Mouse (Mus musculus) heart, embryonic 15.5 days (tissue): ENCODE measurements around the gene Plk2. TPM values are rescaled to one million over a fixed set of nuclear protein-coding genes. Genes with fewer than 3 reads are reported as not detected.

ENCODE experiments used
- ATAC-seq: fragments of 200-750 bp; cut with Nextera tagmentation; replicated peaks from 2 replicates; pipeline ENCODE4 v1.8.0; 2017; ENCODE audit warnings: low read depth, moderate TSS enrichment; ENCODE audit not compliant: insufficient number of reproducible peaks, insufficient read depth, low FRiP score
- H3K27ac ChIP-seq: fragments of 300-500 bp; sonication (generic); 2 replicates; pipeline ENCODE4 v1.5.1; 2015; ENCODE audit warnings: mild to moderate bottlenecking, inconsistent platforms
- H3K27me3 ChIP-seq: fragments of 300-500 bp; sonication (generic); 2 replicates; pipeline ENCODE4 v1.6.1; 2015; ENCODE audit warnings: inconsistent platforms
- H3K36me3 ChIP-seq: fragments of 300-500 bp; sonication (generic); 2 replicates; pipeline ENCODE4 v1.6.1; 2015; ENCODE audit warnings: mild to moderate bottlenecking, inconsistent platforms
- H3K4me1 ChIP-seq: fragments of 300-500 bp; sonication (generic); replicated peaks from 2 replicates; pipeline ENCODE4 v1.6.1; 2015; ENCODE audit warnings: inconsistent platforms
- H3K4me2 ChIP-seq: fragments of 300-500 bp; sonication (generic); 2 replicates; pipeline ENCODE4 v1.6.1; 2015; ENCODE audit warnings: inconsistent platforms, mild to moderate bottlenecking, moderate library complexity
- H3K4me3 ChIP-seq: fragments of 300-500 bp; sonication (generic); 2 replicates; pipeline ENCODE4 v1.5.1; 2015; ENCODE audit warnings: mild to moderate bottlenecking, inconsistent platforms
- H3K9ac ChIP-seq: fragments of 300-500 bp; sonication (generic); 2 replicates; pipeline ENCODE4 v1.6.1; 2015; ENCODE audit warnings: mild to moderate bottlenecking, inconsistent platforms
- H3K9me3 ChIP-seq: fragments of 300-500 bp; sonication (generic); replicated peaks from 2 replicates; pipeline ENCODE4 v1.6.1; 2016; ENCODE audit warnings: inconsistent platforms
- WGBS: fragments of 180-500 bp; shearing (Covaris S2); methylation state at CpG from one replicate; pipeline ENCODE4 v1.1.7; 2015; ENCODE audit warnings: mixed read lengths; 5-methylcytosine and 5-hydroxymethylcytosine counted together
- polyA plus RNA-seq: library from polyadenylated mRNA; unstranded; fragments of >200 nt; fragmentation: Nextera tagmentation; extraction: Ambion mirVana; gene quantifications from 2 replicates; pipeline ENCODE4 v1.2.1, GENCODE M21; 2015

Gene Plk2
- polyA plus RNA-seq, 1 experiment from 2014 or later = 102 TPM

DNA sequence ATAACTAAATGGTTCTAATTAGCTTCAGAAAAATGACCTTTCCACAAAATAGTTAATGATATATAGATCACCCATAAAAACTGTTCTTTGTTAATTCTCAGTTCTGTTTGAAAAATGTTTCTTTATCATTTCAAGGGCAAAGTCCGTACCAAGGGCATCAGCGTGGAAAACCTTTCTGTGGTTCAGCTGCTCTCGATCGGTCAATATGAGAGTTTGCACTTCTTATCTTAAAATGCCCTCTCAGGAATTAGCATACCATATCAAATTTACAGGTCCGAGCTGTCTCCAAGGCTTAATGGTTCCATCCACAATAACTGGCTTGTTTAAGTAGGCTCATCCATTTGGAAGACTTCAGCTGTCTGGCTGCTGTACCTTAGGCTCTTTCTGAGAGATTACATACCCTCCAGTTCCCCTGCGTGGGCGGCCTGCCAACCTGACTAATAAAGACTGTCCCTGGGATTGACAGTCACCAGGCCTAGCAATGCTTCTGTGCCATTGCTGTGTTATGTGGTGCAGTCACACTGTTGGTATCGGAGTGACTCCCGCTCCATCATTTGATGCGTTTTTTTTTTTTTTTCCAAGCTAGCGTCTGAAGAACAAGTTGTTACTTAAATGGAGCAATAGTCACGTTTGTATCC is 17.8 kb downstream of the Plk2 start:
- H3K4me3 ChIP-seq = no peak overlapping the region
- no peak overlapping the region for H3K9ac ChIP-seq
- no peaks in the 10 kb centered on the region for H3K36me3 ChIP-seq
- peak overlapping the region; percentile 12; the same call in 1 of the 2 replicates for H3K4me2 ChIP-seq
- peaks cover 5% of the 10 kb centered on the region; the same call in 1 of the 2 replicates for H3K4me1 ChIP-seq
- ATAC-seq = peak; percentile 80; the same call in 1 of the 2 replicates
- no peaks in the 10 kb centered on the region for H3K9me3 ChIP-seq
- no peaks in the 10 kb centered on the region for H3K27me3 ChIP-seq
- WGBS = 34% methylated on average over 12 of the region's 12 CpGs
- H3K27ac ChIP-seq = peak overlapping the region; percentile 69

- no peaks in the 10 kb centered on the region for H3K4me1 ChIP-seq
- no peak overlapping the region for H3K4me3 ChIP-seq
- H3K9me3 ChIP-seq = no peaks in the 10 kb centered on the region
- H3K9ac ChIP-seq = no peak overlapping the region
- ATAC-seq = no peak
- no peaks in the 10 kb centered on the region for H3K27me3 ChIP-seq
- H3K36me3 ChIP-seq = no peaks in the 10 kb centered on the region
- no peak overlapping the region for H3K27ac ChIP-seq
- no peak overlapping the region for H3K4me2 ChIP-seq
- WGBS = 70% methylated on average over 5 of the region's 5 CpGs
Measured at GRCm38 (mm10) chr13:110418656-110419055, 23.8 kb downstream of the Plk2 start.

GRCm38 (mm10) chr13:110419640-110420039 is 24.8 kb downstream of the Plk2 start:
- Histone ChIP-seq H3K9me3 (no peaks in the 10 kb centered on the region), H3K9ac (no peak overlapping the region), H3K4me2 (no peak overlapping the region), H3K4me1 (no peaks in the 10 kb centered on the region), H3K4me3 (no peak overlapping the region), H3K27ac (no peak overlapping the region), H3K27me3 (no peaks in the 10 kb centered on the region), H3K36me3 (no peaks in the 10 kb centered on the region)
- 68% methylated on average over 5 of the region's 5 CpGs for WGBS
- ATAC-seq = no peak

GRCm38 (mm10) chr13:110422434-110422833 is 27.6 kb downstream of the Plk2 start:
- no peak overlapping the region for H3K4me3 ChIP-seq
- H3K27ac ChIP-seq = no peak overlapping the region
- no peak for ATAC-seq
- no peak overlapping the region for H3K4me2 ChIP-seq
- H3K9ac ChIP-seq = no peak overlapping the region
- no peaks in the 10 kb centered on the region for H3K27me3 ChIP-seq
- 48% methylated on average over 7 of the region's 7 CpGs for WGBS
- H3K9me3 ChIP-seq = no peaks in the 10 kb centered on the region
- H3K36me3 ChIP-seq = no peaks in the 10 kb centered on the region
- H3K4me1 ChIP-seq = no peaks in the 10 kb centered on the region

DNA sequence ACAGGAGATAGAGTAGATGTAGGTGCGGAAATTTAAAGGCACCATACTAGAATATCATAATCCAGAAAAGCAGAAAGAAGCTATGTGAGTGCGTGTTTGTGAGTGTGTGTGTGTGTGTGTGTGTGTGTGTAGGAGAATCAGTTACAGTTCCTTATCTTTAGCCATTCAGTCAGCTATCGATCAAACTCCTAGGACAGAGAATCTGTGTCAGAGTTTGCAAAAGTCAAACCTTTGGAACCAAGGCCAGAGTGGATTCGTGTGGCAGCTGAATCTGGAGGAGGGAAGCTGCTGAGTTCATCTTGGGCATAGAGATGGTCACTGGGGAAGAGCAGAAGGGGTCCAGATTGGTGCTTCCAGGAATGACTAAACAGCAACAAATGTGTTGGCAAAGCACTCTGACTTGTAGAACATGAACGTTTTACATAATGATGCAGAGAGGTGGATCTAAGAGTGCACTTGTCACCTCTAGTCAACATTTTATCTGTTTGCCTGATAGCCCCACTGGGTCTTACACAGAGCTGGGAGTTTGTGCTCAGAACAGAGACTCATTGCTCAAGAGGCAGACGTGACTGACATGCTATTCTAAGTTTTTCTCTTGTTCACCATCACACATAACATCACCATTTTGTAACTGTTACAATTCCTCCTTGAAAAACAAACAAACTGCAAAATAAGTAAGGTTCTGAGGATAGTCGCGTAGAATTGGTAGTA is 30.8 kb downstream of the Plk2 start:
- Histone ChIP-seq H3K4me2 (no peak overlapping the region), H3K9me3 (no peaks in the 10 kb centered on the region), H3K27me3 (no peaks in the 10 kb centered on the region), H3K9ac (no peak overlapping the region), H3K4me3 (no peak overlapping the region), H3K27ac (no peak overlapping the region), H3K4me1 (no peaks in the 10 kb centered on the region), H3K36me3 (no peaks in the 10 kb centered on the region)
- 78% methylated on average over 8 of the region's 8 CpGs for WGBS
- ATAC-seq = no peak

DNA sequence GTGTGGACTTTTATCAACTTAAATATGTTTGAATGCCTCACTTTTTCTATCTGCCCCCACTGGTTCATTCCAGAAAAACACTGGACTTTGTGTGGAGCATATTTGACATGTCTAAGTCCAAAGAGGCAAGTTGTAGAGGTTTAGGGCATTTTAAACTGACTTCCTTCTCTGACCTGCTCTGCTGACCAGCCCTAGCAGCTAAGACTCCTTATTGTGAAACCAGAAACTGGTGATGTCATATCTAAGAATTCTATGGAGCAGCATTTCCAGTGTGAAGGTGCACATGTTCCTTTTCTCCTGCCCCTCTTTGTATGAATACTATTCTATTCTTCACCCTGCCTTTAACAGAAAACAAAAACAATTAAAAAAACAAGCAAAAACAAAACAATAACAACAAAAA is 36.5 kb downstream of the Plk2 start:
- H3K9ac ChIP-seq = no peak overlapping the region
- H3K4me1 ChIP-seq = 0 out of 2 replicates have a peak, but pooled peaks cover 3% of the 10 kb centered on the region
- H3K9me3 ChIP-seq = no peaks in the 10 kb centered on the region

GRCm38 (mm10) chr13:110432062-110432566 is 37.3 kb downstream of the Plk2 start:
- no peak overlapping the region for H3K4me3 ChIP-seq
- 57% methylated on average over 2 of the region's 2 CpGs for WGBS
- no peaks in the 10 kb centered on the region for H3K27me3 ChIP-seq
- 0 out of 2 replicates have a peak, but pooled peaks cover 3% of the 10 kb centered on the region for H3K4me1 ChIP-seq
- H3K4me2 ChIP-seq = no peak overlapping the region
- H3K27ac ChIP-seq = no peak overlapping the region
- no peak for ATAC-seq
- H3K9me3 ChIP-seq = no peaks in the 10 kb centered on the region
- no peaks in the 10 kb centered on the region for H3K36me3 ChIP-seq
- H3K9ac ChIP-seq = no peak overlapping the region

More for the DNA sequence above, 36.5 kb downstream of the Plk2 start:
- no peak overlapping the region for H3K4me3 ChIP-seq
- H3K27ac ChIP-seq = no peak overlapping the region
- H3K4me2 ChIP-seq = no peak overlapping the region
- H3K27me3 ChIP-seq = no peaks in the 10 kb centered on the region
- no peaks in the 10 kb centered on the region for H3K36me3 ChIP-seq
- no peak for ATAC-seq

DNA sequence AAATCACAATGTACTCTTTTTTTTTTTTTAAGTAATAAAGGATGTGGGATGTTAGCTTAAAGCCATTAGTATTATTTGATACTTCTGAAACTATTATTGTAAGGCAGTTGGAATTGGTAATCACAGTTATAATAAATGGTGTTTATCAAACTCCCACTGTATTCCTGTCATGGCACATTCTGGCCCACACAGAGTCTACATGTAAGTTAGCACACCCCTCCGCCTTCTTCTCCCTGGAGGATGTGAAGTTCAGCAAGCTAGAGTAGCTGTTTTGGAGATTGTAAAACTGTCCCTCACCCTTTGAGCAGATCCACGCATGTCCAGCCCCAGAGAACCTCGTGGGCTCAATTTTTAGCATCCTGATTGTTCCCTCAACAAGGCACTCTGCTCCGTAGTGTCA is 37.8 kb downstream of the Plk2 start:
- H3K4me1 ChIP-seq = 0 out of 2 replicates have a peak, but pooled peaks cover 3% of the 10 kb centered on the region
- H3K27me3 ChIP-seq = no peaks in the 10 kb centered on the region
- H3K9me3 ChIP-seq = no peaks in the 10 kb centered on the region
- no peak overlapping the region for H3K4me3 ChIP-seq
- 80% methylated on average over 4 of the region's 4 CpGs for WGBS
- H3K27ac ChIP-seq = no peak overlapping the region
- no peak overlapping the region for H3K9ac ChIP-seq
- no peak overlapping the region for H3K4me2 ChIP-seq
- ATAC-seq = no peak
- no peaks in the 10 kb centered on the region for H3K36me3 ChIP-seq

GRCm38 (mm10) chr13:110436692-110437091 is 41.8 kb downstream of the Plk2 start:
- 37% methylated on average over 7 of the region's 7 CpGs for WGBS
- Histone ChIP-seq H3K27ac (no peak overlapping the region), H3K4me1 (0 out of 2 replicates have a peak, but pooled peaks cover 3% of the 10 kb centered on the region), H3K4me3 (no peak overlapping the region), H3K27me3 (no peaks in the 10 kb centered on the region), H3K9me3 (no peaks in the 10 kb centered on the region), H3K36me3 (no peaks in the 10 kb centered on the region), H3K9ac (no peak overlapping the region), H3K4me2 (no peak overlapping the region)
- ATAC-seq = no peak

- Histone ChIP-seq H3K36me3 (no peaks in the 10 kb centered on the region), H3K27me3 (no peaks in the 10 kb centered on the region), H3K27ac (no peak overlapping the region), H3K4me1 (0 out of 2 replicates have a peak, but pooled peaks cover 6% of the 10 kb centered on the region), H3K9me3 (no peaks in the 10 kb centered on the region), H3K4me2 (no peak overlapping the region), H3K4me3 (no peak overlapping the region), H3K9ac (no peak overlapping the region)
- ATAC-seq = no peak
- whole genome bisulfite sequencing = 73% methylated on average over 9 of the region's 9 CpGs
Measured at GRCm38 (mm10) chr13:110438624-110439023, 43.8 kb downstream of the Plk2 start.

- Histone ChIP-seq H3K27ac (0 out of 2 replicates have a peak overlapping the region, but pooled peaks have one; percentile 48), H3K4me1 (peaks cover 16% of the 10 kb centered on the region), H3K9ac (no peak overlapping the region), H3K27me3 (no peaks in the 10 kb centered on the region), H3K9me3 (no peaks in the 10 kb centered on the region), H3K4me2 (no peak overlapping the region), H3K36me3 (no peaks in the 10 kb centered on the region), H3K4me3 (no peak overlapping the region)
- no peak for ATAC-seq
- WGBS = 55% methylated on average over 4 of the region's 4 CpGs
Measured at GRCm38 (mm10) chr13:110444335-110444734, 49.5 kb downstream of the Plk2 start.
